Mouse (Mus musculus) CH12.LX (cell line): ENCODE measurements around the gene Mrpl33. TPM values are rescaled to one million over a fixed set of nuclear protein-coding genes. Genes with fewer than 3 reads are reported as not detected.

Experiments
- DNase-seq: peaks from one replicate; pipeline ENCODE4 v3.0.0-alpha.2; 2013; ENCODE audit errors: extremely low read depth
- H3K27ac ChIP-seq: 2 replicates; pipeline ENCODE4 v1.5.1; 2012; ENCODE audit warnings: low read depth, mild to moderate bottlenecking, control low read depth, moderate library complexity; ENCODE audit not compliant: insufficient read depth
- H3K27me3 ChIP-seq: replicated peaks from 2 replicates; pipeline ENCODE3; 2012; ENCODE audit warnings: inconsistent platforms
- H3K36me3 ChIP-seq, 2 experiments: replicated peaks in 1 of 2; 2 replicates each; pipeline versions ENCODE3 to v1.6.1; 2012; ENCODE audit warnings: inconsistent platforms in 1 of 2, low read length in 1 of 2, mild to moderate bottlenecking in 1 of 2, mixed read lengths in 1 of 2, moderate library complexity in 1 of 2; ENCODE audit not compliant: control insufficient read depth in 1 of 2, insufficient read depth in 1 of 2
- H3K4me1 ChIP-seq, 2 experiments: 2 replicates each; pipeline ENCODE4 v1.6.1; 2012; ENCODE audit warnings: inconsistent platforms in 1 of 2, moderate library complexity in 1 of 2; ENCODE audit not compliant: insufficient read depth in 2 of 2, control insufficient read depth in 1 of 2
- H3K4me2 ChIP-seq: 2 replicates; pipeline ENCODE4 v1.6.1; 2012; ENCODE audit warnings: low read depth, mild to moderate bottlenecking, control low read depth; ENCODE audit not compliant: poor library complexity, insufficient read depth, severe bottlenecking
- H3K4me3 ChIP-seq, 3 experiments: fragments of 150-350 bp in 1 of 3; sonication (generic) in 1 of 3; replicated peaks in 1 of 3; 2 replicates each; pipeline versions ENCODE3 to v1.5.1; 2011 to 2012; ENCODE audit warnings: low read depth in 2 of 3, low read length in 2 of 3, mild to moderate bottlenecking in 2 of 3, moderate library complexity in 2 of 3, control low read depth in 1 of 3, improper control_type of control experiment in 1 of 3, inconsistent platforms in 1 of 3, mixed read lengths in 1 of 3; ENCODE audit not compliant: poor library complexity in 1 of 3
- H3K79me2 ChIP-seq: replicated peaks from 2 replicates; pipeline ENCODE4 v1.6.1; 2012; ENCODE audit warnings: mild to moderate bottlenecking, moderate library complexity; ENCODE audit not compliant: control insufficient read depth, poor library complexity, insufficient read depth, severe bottlenecking; ENCODE audit errors: extremely low read depth
- H3K9ac ChIP-seq: 2 replicates; pipeline ENCODE4 v1.6.1; 2012; ENCODE audit warnings: low read depth, mild to moderate bottlenecking, control low read depth, moderate library complexity; ENCODE audit not compliant: insufficient read depth
- H3K9me3 ChIP-seq: replicated peaks from 2 replicates; pipeline ENCODE3; 2012; ENCODE audit warnings: low read length, inconsistent platforms, mixed read lengths
- BHLHE40 ChIP-seq: IDR thresholded peaks from 2 replicates; pipeline ENCODE4 v1.6.1; 2011; ENCODE audit warnings: mild to moderate bottlenecking, low read depth, low read length, improper control_type of control experiment
- CHD2 ChIP-seq: IDR thresholded peaks from 2 replicates; pipeline ENCODE4 v1.6.1; 2011; ENCODE audit warnings: low read length, improper control_type of control experiment
- CTCF ChIP-seq, 2 experiments: IDR thresholded peaks in 1 of 2; conservative IDR thresholded peaks in 1 of 2; 2 replicates each; pipeline ENCODE4 v1.5.1; 2011 to 2012; ENCODE audit warnings: low read depth in 2 of 2, low read length in 2 of 2, improper control_type of control experiment in 1 of 2, inconsistent platforms in 1 of 2, mild to moderate bottlenecking in 1 of 2, moderate library complexity in 1 of 2
- ETS1 ChIP-seq: conservative IDR thresholded peaks from 2 replicates; pipeline ENCODE4 v1.6.1; 2012; ENCODE audit warnings: low read depth, mild to moderate bottlenecking, inconsistent platforms, low read length, improper control_type of control experiment, moderate library complexity
- GABPA ChIP-seq: IDR thresholded peaks from 2 replicates; pipeline ENCODE4 v1.6.1; 2012; ENCODE audit warnings: low read depth, low read length, improper control_type of control experiment, inconsistent platforms; ENCODE audit not compliant: insufficient replicate concordance
- HCFC1 ChIP-seq: IDR thresholded peaks from 2 replicates; pipeline ENCODE4 v1.6.1; 2012; ENCODE audit warnings: low read depth, mild to moderate bottlenecking, inconsistent platforms, low read length, improper control_type of control experiment
- IRF4 ChIP-seq: IDR thresholded peaks from 2 replicates; pipeline ENCODE4 v1.6.1; 2014; ENCODE audit warnings: low read depth, mild to moderate bottlenecking, inconsistent platforms, low read length, improper control_type of control experiment
- MAX ChIP-seq: IDR thresholded peaks from 2 replicates; pipeline ENCODE4 v1.6.1; 2011; ENCODE audit warnings: low read length, improper control_type of control experiment
- MAZ ChIP-seq: IDR thresholded peaks from 2 replicates; pipeline ENCODE4 v1.6.1; 2012; ENCODE audit warnings: low read depth, mild to moderate bottlenecking, inconsistent platforms, low read length, improper control_type of control experiment, moderate library complexity
- MEF2A ChIP-seq: IDR thresholded peaks from 2 replicates; pipeline ENCODE4 v1.6.1; 2014; ENCODE audit warnings: low read depth, mild to moderate bottlenecking, inconsistent platforms, low read length, improper control_type of control experiment, borderline replicate concordance
- MXI1 ChIP-seq: IDR thresholded peaks from 2 replicates; pipeline ENCODE4 v1.6.1; 2011; ENCODE audit warnings: mild to moderate bottlenecking, low read depth, low read length, improper control_type of control experiment
- RCOR1 ChIP-seq: conservative IDR thresholded peaks from 2 replicates; pipeline ENCODE4 v1.6.1; 2012; ENCODE audit warnings: low read depth, mild to moderate bottlenecking, inconsistent platforms, low read length, improper control_type of control experiment
- SIN3A ChIP-seq: IDR thresholded peaks from 2 replicates; pipeline ENCODE4 v1.6.1; 2012; ENCODE audit warnings: low read length, improper control_type of control experiment, inconsistent platforms
- SMC3 ChIP-seq: IDR thresholded peaks from 2 replicates; pipeline ENCODE4 v1.6.1; 2011; ENCODE audit warnings: low read depth, low read length, improper control_type of control experiment
- USF2 ChIP-seq: conservative IDR thresholded peaks from 2 replicates; pipeline ENCODE4 v1.6.1; 2011; ENCODE audit warnings: low read depth, low read length, improper control_type of control experiment
- ZC3H11A ChIP-seq: IDR thresholded peaks from 2 replicates; pipeline ENCODE4 v1.6.1; 2012; ENCODE audit warnings: low read depth, mild to moderate bottlenecking, inconsistent platforms, low read length, improper control_type of control experiment
- ZMIZ1 ChIP-seq: IDR thresholded peaks from 2 replicates; pipeline ENCODE4 v1.6.1; 2012; ENCODE audit warnings: low read depth, mild to moderate bottlenecking, inconsistent platforms, low read length, improper control_type of control experiment
- dilution Hi-C: fragments of 300-500 bp; cut with MboI; formaldehyde crosslinking; loops from 2 replicates; pipeline ENCODE4 v1.14.3; 2020; ENCODE audit warnings: low sequenced_read_pairs; ENCODE audit not compliant: extremely low pct_unique_long_range_greater_than_20kb, extremely low pct_ligation_motif_present
- in situ Hi-C: fragments of 300-500 bp; cut with MboI; formaldehyde crosslinking; loops from 3 replicates; pipeline ENCODE4 v1.14.3; 2019; ENCODE audit warnings: low sequenced_read_pairs, low pct_ligation_motif_present, low pct_unique_long_range_greater_than_20kb, mixed read lengths
- polyA plus RNA-seq: library from polyadenylated mRNA; unstranded; fragments of >175 nt; gene quantifications from 2 replicates; pipeline ENCODE4 v1.2.1, GENCODE M21; 2012; ENCODE audit warnings: low read depth; ENCODE audit not compliant: insufficient read length
- total RNA-seq, 2 experiments: library from RNA; depleted of rRNA; stranded (reverse); fragments of 300-350 nt in 1 of 2; fragments of >200 nt in 1 of 2; gene quantifications; 2 replicates each; pipeline ENCODE4 v1.2.3; 2012 to 2014

The Mrpl33 gene
- total and polyA plus RNA-seq, 3 experiments: 114 to 336 (median 168) TPM

DNA sequence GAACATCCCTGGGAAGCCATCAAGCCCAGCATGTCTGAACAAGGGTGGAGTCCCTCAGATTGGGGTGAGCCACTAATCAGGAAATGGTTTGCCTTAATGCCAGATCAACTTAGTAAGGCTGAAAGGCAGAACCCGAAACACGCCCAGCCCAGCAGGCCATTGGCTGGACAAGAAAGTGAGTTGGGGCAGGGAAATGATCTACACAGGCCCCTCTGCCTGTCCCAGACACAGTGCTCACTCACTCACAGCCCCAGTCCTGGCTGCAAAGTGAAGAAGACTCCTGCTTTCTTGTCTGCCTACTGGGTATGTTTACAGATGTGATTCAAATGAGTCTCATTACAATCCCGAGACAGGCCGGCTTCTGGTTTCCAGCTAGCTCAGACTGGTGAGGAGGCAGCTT is 37.4 kb downstream of the Mrpl33 start:
- no peak for DNase-seq
- H3K27ac ChIP-seq: no peak overlapping the region
- H3K4me1 ChIP-seq: peaks cover 0 to 33% of the 10 kb centered on the region in 2 experiments; a peak in 2 of 4 replicates
- H3K4me2 ChIP-seq: no peak overlapping the region
- H3K27me3 ChIP-seq: no peaks in the 10 kb centered on the region
- H3K79me2 ChIP-seq: no peaks in the 10 kb centered on the region
- dilution Hi-C loops (no loop called here), in situ Hi-C loops (no loop called here)
- no peak overlapping the region for H3K9ac ChIP-seq
- H3K36me3 ChIP-seq: peaks cover 0 to 24% of the 10 kb centered on the region in 2 experiments
- TF ChIP-seq BHLHE40 (no peak), MAX (no peak), ETS1 (no peak), CHD2 (no peak), USF2 (no peak), SMC3 (no peak), SIN3A (no peak), GABPA (no peak), MXI1 (no peak), IRF4 (no peak), RCOR1 (no peak), MAZ (no peak), HCFC1 (no peak), MEF2A (no peak)
- H3K4me3 ChIP-seq: no peak overlapping the region
- peaks cover 3% of the 10 kb centered on the region for H3K9me3 ChIP-seq

DNA sequence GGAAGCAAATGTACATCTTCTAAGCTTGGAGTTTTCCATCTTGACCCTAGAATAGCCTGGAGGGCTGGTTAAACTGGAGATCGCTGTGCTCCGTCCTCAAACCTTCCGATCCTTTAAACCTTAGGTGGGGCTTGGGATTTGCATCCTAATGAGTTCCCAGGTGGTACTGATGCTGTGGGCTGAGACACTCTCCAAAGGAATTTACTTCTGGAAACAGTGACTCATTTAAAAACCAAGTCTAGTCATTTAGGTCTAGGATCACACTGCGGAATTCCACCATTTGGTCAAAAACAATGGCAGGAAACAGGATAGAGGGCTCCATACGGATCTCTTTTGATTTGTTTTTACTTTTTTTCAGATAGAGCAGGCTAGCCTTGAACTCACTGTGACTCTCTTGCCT is 37.9 kb downstream of the Mrpl33 start:
- dilution Hi-C loops (no loop called here), in situ Hi-C loops (no loop called here)
- Histone ChIP-seq H3K9me3 (peaks cover 3% of the 10 kb centered on the region), H3K27me3 (no peaks in the 10 kb centered on the region), H3K27ac (no peak overlapping the region), H3K4me3 (no peak overlapping the region), H3K4me1 (peaks cover 0 to 28% of the 10 kb centered on the region in 2 experiments; a peak in 2 of 4 replicates), H3K4me2 (no peak overlapping the region), H3K9ac (no peak overlapping the region), H3K79me2 (no peaks in the 10 kb centered on the region), H3K36me3 (peaks cover 0 to 25% of the 10 kb centered on the region in 2 experiments)
- TF ChIP-seq ZMIZ1 (no peak), ZC3H11A (no peak), CTCF (conservative IDR thresholded peaks at IDR 0.05 in 1 of 2, IDR thresholded peaks at IDR 0.05 in 1 of 2; ENCODE audit: low read depth in 2 of 2, low read length in 2 of 2) (no peak), BHLHE40 (no peak)
- no peak for DNase-seq
